Mouse (Mus musculus) c-Kit-positive CD71-positive TER-119-negative erythroid progenitor cells, embryonic 14.5 days (primary cell): ENCODE measurements around the gene Dvl2.
"Not testable (repeated sequence)": the region's sequence is repeated elsewhere in the genome, so short reads cannot be mapped to it uniquely, and the experiment has no call there.

Experiments
- DNase-seq: peaks from one replicate; pipeline ENCODE4 v3.0.0-alpha.2; 2013; ENCODE audit warnings: low read depth

Dvl2 gene

GRCm38 (mm10) chr11:70000396-70000898 is at the start of gene Dvl2:
Gene Dvl2 (plus strand): TSS chr11:70000595.
- DNase-seq: peak; percentile 91

GRCm38 (mm10) chr11:69950807-69951459 is 49.5 kb upstream of the Dvl2 start:
- DNase-seq: no peak

- DNase-seq: no peak
These were observed 48.1 kb upstream of the Dvl2 start for GRCm38 (mm10) chr11:69952274-69952673.

- no peak for DNase-seq
These were observed 47.0 kb upstream of the Dvl2 start for GRCm38 (mm10) chr11:69953267-69953915.

DNA sequence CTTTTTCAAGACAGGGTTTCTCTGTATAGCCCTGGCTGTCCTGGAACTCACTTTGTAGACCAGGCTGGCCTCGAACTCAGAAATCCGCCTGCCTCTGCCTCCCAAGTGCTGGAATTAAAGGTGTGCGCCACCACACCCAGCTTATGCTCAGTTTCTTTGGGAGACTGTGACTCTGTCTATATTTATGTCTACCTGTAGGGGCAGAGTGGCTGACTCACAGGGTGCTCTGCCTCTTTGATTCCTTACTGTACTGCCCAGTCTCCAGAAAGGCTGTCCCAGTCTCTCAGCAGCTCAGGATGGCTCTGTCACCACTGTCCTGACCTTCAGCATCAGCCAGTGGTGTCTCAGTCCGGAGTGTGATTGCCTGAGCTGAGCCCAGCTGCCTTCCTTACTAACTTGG is 44.8 kb upstream of the Dvl2 start:
- DNase-seq: not testable (repeated sequence)

DNA sequence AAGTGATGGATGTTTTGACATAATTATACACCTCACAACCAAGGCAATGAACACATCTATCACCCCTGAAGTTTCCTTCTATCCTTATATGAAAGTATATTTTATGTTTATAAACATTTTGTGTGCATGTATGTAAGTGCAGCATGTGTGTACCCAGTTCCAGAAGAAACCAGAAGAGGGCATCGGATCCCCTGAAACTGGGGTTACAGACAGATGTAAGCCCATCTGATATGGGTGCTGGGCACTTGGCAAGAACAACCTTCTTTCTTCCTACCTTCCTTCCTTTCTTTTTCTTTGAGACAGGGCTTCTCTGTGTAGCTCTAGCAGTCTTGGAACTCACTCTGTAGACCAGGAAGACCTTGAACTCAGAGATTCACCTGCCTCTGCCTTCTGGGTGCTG is 44.2 kb upstream of the Dvl2 start:
- no peak for DNase-seq

- no peak for DNase-seq
These were observed 39.8 kb upstream of the Dvl2 start for GRCm38 (mm10) chr11:69960616-69961015.

DNA sequence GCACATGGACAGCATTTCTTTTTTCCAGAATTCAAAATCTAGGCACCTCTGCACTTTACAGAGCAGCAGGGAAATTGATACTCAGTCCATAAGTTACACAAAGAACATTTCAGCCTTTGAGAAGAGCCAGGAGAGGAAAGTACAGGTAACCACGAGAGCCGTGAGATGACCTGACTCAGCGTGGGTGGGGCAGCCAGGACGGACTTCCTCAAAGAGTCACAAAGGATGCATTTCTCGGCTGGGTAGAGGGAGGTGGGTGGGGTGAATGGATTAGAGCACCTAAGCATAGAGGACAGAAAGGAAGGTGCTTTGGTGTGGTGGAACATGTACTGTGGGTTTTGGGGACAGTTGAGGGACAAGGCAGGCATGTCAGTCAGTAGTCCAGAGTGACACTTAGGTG is 38.6 kb upstream of the Dvl2 start:
- no peak for DNase-seq

DNA sequence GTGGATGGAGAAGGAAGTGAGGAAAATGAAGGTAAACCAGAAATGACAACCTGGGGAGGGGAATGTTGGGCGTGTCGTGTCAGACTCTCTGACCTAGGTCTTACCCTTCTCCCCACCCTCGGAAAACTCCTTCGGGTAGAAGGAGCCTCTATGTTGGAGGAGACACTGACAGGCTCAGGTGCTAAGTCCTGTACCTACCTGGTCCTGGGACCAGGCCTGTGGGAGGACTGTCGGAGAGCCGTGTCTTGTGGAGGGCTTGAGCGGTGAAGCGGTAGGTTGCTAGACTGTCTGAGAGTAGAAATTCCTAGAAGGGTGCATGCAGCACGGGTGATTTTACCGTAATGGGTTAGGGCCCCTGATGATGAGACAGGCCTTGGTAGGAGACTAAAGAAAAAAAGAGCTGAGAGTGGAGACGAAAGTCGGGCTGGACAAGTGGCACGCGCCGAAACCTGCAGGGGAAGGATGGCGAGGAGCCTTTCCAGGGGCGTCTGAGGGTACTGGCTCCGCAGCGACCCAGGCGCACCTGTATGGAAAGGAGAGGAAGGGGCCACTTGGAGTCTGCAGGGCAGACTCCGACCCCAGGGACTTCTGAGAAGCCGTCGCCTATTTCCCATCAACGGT is 35.6 kb upstream of the Dvl2 start, which contains the start of gene Cldn7:
Gene Cldn7 (plus strand): TSS at position 130 of the 621 bp plus-strand sequence.
- no peak for DNase-seq

GRCm38 (mm10) chr11:69965271-69966005 is 35.0 kb upstream of the Dvl2 start:
- no peak for DNase-seq

- no peak for DNase-seq
These were observed 34.2 kb upstream of the Dvl2 start for GRCm38 (mm10) chr11:69966006-69966859.

GRCm38 (mm10) chr11:69966860-69967517 is 33.4 kb upstream of the Dvl2 start:
- no peak for DNase-seq

- no peak for DNase-seq
These were observed 31.6 kb upstream of the Dvl2 start for GRCm38 (mm10) chr11:69968793-69969192.

GRCm38 (mm10) chr11:69970222-69970621 is 30.2 kb upstream of the Dvl2 start:
- no peak for DNase-seq

- DNase-seq: no peak
These were observed 29.6 kb upstream of the Dvl2 start for GRCm38 (mm10) chr11:69970775-69971174.

- DNase-seq: no peak
These were observed 25.5 kb upstream of the Dvl2 start for GRCm38 (mm10) chr11:69974907-69975306.

DNA sequence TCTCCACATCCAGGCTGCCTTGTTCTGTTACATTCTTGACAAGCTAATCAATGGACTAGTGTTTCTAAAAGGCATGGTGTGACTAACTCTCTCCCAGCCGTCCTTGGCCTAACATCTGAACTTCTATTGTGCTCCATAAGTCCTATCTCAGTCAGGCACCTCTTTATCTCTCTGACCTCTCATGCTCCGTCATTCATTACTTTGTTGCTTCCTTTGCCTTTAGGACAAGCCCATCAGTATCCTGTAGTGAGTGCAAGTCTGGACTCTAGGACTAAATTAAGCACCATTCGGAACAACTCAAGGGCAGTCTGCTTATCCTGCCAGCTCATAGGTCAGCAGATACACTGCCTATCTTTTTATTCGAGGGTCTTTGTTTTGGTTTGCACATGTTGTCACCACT is 24.1 kb upstream of the Dvl2 start:
- DNase-seq: no peak

DNA sequence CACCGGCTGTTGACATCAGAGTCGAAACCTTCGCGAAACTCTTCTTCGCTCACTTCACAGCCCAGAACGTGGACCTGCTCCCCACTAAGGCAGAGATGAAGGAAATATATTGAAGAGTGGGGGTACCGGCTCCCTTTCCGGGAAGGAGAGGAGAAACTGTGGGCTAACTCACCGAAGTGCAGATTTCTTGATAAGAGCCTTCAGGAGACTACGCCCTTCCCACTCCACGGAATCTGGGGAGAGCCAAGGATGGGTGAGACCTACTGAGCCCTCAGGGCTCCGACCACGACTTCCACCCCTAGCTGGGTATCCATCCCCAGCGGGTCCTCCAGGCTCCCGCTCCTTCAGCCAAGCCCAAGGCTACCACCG is 20.6 kb upstream of the Dvl2 start:
- no peak for DNase-seq

DNA sequence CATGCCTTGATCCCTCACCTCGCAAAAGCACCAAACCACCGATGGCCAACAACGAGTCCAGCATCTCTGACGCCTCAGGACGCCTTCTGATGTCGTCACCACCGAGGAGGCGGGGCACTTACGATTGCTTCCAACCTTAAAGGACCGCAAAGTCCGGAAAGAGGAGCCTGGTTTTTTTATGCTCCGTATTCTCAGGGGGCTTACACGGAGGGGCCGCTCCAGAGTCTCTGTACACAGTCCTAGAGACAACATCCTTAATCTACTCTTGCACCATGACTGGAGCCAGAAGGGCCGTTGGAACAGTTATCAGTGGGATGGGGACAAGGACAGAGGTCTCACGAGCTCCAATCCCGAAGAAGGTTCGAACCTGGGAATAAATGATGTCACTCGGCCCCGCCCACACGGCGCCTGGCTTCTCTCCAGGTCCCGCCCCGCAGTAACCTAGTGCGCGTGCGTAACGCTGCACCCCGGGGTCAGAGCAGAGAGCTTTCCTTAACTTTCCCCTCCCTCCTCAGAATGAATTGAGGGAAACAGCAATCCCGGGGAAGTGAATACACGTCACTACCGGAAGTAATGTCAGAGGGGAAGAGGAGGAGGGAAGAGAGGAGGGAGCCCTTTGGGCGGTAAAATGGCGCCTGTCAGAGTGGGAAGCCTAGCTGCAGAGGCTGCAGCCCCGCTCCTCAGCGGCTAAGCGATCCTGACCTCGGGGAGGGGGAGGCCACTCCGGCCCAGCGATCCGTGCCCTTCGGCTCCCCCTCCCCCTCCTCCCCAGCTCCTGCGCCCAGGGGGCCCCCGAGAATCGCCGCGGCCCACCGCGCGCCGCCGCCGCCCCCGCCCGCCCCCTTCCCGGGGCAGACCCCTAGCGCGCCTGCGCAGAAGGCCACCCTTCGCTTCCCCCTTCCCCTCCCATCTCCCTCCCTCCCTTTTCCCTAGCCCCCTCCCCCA is 19.9 kb upstream of the Dvl2 start:
- DNase-seq: peak; percentile 98
